Mouse (Mus musculus): Measurements from ENCODE around the gene Rtl9.

- TF ChIP-seq POLR2A (IDR thresholded peaks at IDR 0.05; ENCODE audit: borderline replicate concordance, extremely low read depth, low read depth, low read length) (no peak), CTCF (IDR thresholded peaks at IDR 0.05; ENCODE audit: insufficient read depth, low read length) (no peak)
These were observed 18.7 kb upstream of the Rtl9 start for GRCm38 (mm10) chrX:143080458-143081336.

Data from lung, adult 2 months (tissue).